Mouse (Mus musculus): ENCODE measurements around the gene Ugt1a2.
A peak's percentile ranks its signal among the peaks of the same experiment; 100 is the strongest.
"Not testable (repeated sequence)": the region's sequence is repeated elsewhere in the genome, so short reads cannot be mapped to it uniquely, and the experiment has no call there.

Gene Ugt1a2

GRCm38 (mm10) chr1:88200456-88200855, at the start of gene Ugt1a2:
TSS of gene Ugt1a2 (plus strand) at chr1:88200601.
- no peak for DNase-seq

GRCm38 (mm10) chr1:88158430-88158829, 42.0 kb upstream of the Ugt1a2 start:
- DNase-seq: no peak

- no peak for DNase-seq
Measured at GRCm38 (mm10) chr1:88165711-88166110, 34.7 kb upstream of the Ugt1a2 start, which contains the start of gene Ugt1a5. TSS of gene Ugt1a5 (plus strand) at chr1:88166012.

GRCm38 (mm10) chr1:88172190-88172589, 28.2 kb upstream of the Ugt1a2 start:
- not testable (repeated sequence) for DNase-seq

- DNase-seq: no peak
Measured at GRCm38 (mm10) chr1:88179657-88180056, 20.7 kb upstream of the Ugt1a2 start.

GRCm38 (mm10) chr1:88186325-88186935, 14.0 kb upstream of the Ugt1a2 start:
- DNase-seq: no peak

GRCm38 (mm10) chr1:88192136-88192535, 8.3 kb upstream of the Ugt1a2 start:
- no peak for DNase-seq

GRCm38 (mm10) chr1:88195687-88196086, 4.7 kb upstream of the Ugt1a2 start:
- no peak for DNase-seq

- DNase-seq: no peak
Measured at GRCm38 (mm10) chr1:88197443-88197842, 3.0 kb upstream of the Ugt1a2 start.

GRCm38 (mm10) chr1:88199996-88200395, 405 bp upstream of the Ugt1a2 start:
- no peak for DNase-seq

- DNase-seq: peak; percentile 76
Measured at GRCm38 (mm10) chr1:88205294-88205922, 5.0 kb downstream of the Ugt1a2 start, which contains the start of gene Dnajb3. TSS of gene Dnajb3 (minus strand) at chr1:88205782.

GRCm38 (mm10) chr1:88206843-88207479, 6.6 kb downstream of the Ugt1a2 start:
- no peak for DNase-seq

GRCm38 (mm10) chr1:88211812-88212211, 11.4 kb downstream of the Ugt1a2 start, which contains the start of gene Ugt1a1:
TSS of gene Ugt1a1 (plus strand) at chr1:88211959.
- no peak for DNase-seq

- DNase-seq: no peak
Measured at GRCm38 (mm10) chr1:88212341-88213045, 12.1 kb downstream of the Ugt1a2 start.

GRCm38 (mm10) chr1:88213061-88213460, 12.7 kb downstream of the Ugt1a2 start:
- DNase-seq: no peak

GRCm38 (mm10) chr1:88213766-88214461, 13.5 kb downstream of the Ugt1a2 start:
- no peak for DNase-seq

- no peak for DNase-seq
Measured at GRCm38 (mm10) chr1:88214462-88214952, 14.1 kb downstream of the Ugt1a2 start.

- DNase-seq: no peak
Measured at GRCm38 (mm10) chr1:88215466-88216380, 15.3 kb downstream of the Ugt1a2 start.

GRCm38 (mm10) chr1:88216551-88216950, 16.1 kb downstream of the Ugt1a2 start:
- no peak for DNase-seq

GRCm38 (mm10) chr1:88217144-88217543, 16.7 kb downstream of the Ugt1a2 start:
- no peak for DNase-seq

- DNase-seq: no peak
Measured at GRCm38 (mm10) chr1:88217576-88217975, 17.2 kb downstream of the Ugt1a2 start.

All from lung, postnatal 14 days (tissue).